Mouse (Mus musculus): ENCODE results near the gene Lin28a. TPM values are rescaled to one million over a fixed set of nuclear protein-coding genes. Genes with fewer than 3 reads are reported as not detected.
A peak's percentile ranks its signal among the peaks of the same experiment; 100 is the strongest.

The Lin28a gene
- 3.2 and 3.4 TPM in 2 replicates for polyA plus RNA-seq (2014; fragmentation: Nextera tagmentation; extraction: Ambion mirVana)

DNA sequence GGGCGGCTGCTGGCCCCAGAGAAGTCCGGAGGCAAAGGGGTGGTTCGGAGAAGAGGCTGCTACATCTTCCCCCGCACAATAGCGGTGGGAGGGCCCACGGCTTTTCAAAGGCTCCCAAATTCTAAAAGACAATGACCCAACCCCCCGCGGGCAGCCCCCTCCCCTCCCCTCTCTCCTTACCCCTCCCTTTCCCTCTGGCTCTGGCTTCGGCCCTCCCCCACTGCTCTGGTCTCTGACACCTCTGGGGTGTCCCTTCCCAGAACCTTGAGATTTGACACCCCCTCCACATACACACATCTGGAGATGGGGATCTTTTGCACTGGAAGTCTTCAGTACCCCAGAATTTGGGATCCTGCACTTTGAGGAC lies at the start of gene Lin28a:
Lin28a (minus strand) TSS at position 63 of the 367 bp plus-strand sequence.
- ATAC-seq (ENCODE audit: insufficient read depth, low FRiP score, low TSS enrichment) (no peak), DNase-seq (ENCODE audit: low spot score) (no peak)
- H3K4me1 ChIP-seq (ENCODE audit: control insufficient read depth, insufficient read depth, low read length), result peaks cover 36% of the 10 kb centered on the region
- WGBS, result 0% methylated on average over 9 of the region's 9 CpGs
- peak within 1 kb of the TSS; percentile 39 for H3K9ac ChIP-seq (ENCODE audit: low read length)
- H3K36me3 ChIP-seq (ENCODE audit: control insufficient read depth, insufficient read depth, low read length), result no peaks in the 10 kb centered on the region
- H3K9me3 ChIP-seq (ENCODE audit: control insufficient read depth, low read length), result no peaks in the 10 kb centered on the region
- peak within 1 kb of the TSS; percentile 70 for H3K4me2 ChIP-seq (ENCODE audit: low read depth)
- peak within 1 kb of the TSS; percentile 43 for H3K4me3 ChIP-seq (ENCODE audit: low read depth, low read length)
- H3K27me3 ChIP-seq (ENCODE audit: control insufficient read depth, insufficient read depth, low read length), result no peaks in the 10 kb centered on the region
- peak within 1 kb of the TSS; percentile 85 for H3K27ac ChIP-seq (ENCODE audit: low read depth, low read length)

DNA sequence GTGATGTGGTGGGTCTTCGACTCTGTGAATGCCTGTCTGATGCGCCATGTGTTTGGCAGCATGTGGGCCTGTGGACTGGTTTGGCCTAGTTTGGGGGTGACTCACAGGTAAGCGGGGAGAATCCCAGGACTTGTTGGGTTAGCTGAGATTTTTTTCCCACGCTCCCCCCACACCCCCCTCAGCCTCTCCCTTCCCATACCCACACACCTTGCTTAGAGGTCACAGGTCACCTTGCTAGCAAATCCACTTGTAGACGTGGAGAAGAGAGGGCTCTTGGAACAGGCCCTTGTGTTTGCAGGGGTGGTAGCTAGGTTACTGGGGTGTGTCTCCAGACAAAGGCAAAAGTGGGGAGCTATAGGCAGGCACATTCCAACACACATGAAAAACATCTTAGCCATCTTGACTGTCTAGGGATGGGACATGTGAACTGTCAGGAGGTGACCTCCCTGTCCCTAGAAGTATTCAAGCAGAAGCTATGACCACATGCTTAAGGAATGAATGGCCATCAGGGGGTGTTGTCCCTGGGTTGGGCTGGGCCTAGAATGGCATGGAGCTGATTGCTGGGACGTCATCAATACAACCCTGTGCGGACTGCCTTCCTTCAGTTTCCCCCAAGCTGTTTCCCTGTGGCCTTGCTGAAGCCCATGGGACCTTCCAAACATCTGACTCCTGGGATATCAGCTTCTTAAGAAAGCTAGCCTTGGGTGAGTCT lies 49.3 kb upstream of the Lin28a start:
- 83% methylated on average over 7 of the region's 7 CpGs for WGBS
- ATAC-seq (ENCODE audit: insufficient read depth, low FRiP score, low TSS enrichment), result no peak

DNA sequence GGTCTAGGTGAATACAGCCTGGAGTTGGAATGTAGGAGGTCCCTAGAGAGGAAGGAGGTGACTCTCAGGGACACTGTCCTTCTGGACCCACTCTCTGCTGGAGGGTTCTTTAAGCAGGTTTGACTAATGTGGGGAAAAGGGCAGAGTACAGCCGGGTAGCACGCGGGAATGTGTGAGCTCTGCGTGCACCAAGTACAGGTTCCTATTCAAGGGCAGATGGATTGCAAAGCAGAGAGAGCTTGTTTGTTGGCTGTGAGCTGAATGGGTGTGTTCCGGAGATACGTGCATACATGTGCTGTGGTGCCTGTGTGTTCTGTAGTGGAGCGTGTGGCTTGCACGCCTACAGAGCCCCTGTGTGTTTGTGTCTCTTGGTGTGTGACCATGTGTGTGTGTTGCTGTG lies 48.7 kb upstream of the Lin28a start:
- DNase-seq (ENCODE audit: low spot score) (no peak), ATAC-seq (ENCODE audit: insufficient read depth, low FRiP score, low TSS enrichment) (no peak)
- 92% methylated on average over 8 of the region's 8 CpGs for WGBS
- H3K27ac ChIP-seq (ENCODE audit: low read depth, low read length), result no peak overlapping the region
- H3K4me2 ChIP-seq (ENCODE audit: low read depth), result no peak overlapping the region
- H3K4me3 ChIP-seq (ENCODE audit: low read depth, low read length), result no peak overlapping the region
- H3K27me3 ChIP-seq (ENCODE audit: control insufficient read depth, insufficient read depth, low read length), result 0 out of 2 replicates have a peak, but pooled peaks cover 6% of the 10 kb centered on the region
- H3K4me1 ChIP-seq (ENCODE audit: control insufficient read depth, insufficient read depth, low read length), result no peaks in the 10 kb centered on the region
- H3K9ac ChIP-seq (ENCODE audit: low read length), result no peak overlapping the region
- H3K36me3 ChIP-seq (ENCODE audit: control insufficient read depth, insufficient read depth, low read length), result no peaks in the 10 kb centered on the region
- no peaks in the 10 kb centered on the region for H3K9me3 ChIP-seq (ENCODE audit: control insufficient read depth, low read length)

More for the DNA sequence above, 49.3 kb upstream of the Lin28a start:
- no peak overlapping the region for H3K9ac ChIP-seq (ENCODE audit: low read length)
- no peak overlapping the region for H3K4me2 ChIP-seq (ENCODE audit: low read depth)
- H3K27ac ChIP-seq (ENCODE audit: low read depth, low read length), result no peak overlapping the region
- H3K9me3 ChIP-seq (ENCODE audit: control insufficient read depth, low read length), result no peaks in the 10 kb centered on the region
- 0 out of 2 replicates have a peak, but pooled peaks cover 6% of the 10 kb centered on the region for H3K27me3 ChIP-seq (ENCODE audit: control insufficient read depth, insufficient read depth, low read length)
- no peaks in the 10 kb centered on the region for H3K36me3 ChIP-seq (ENCODE audit: control insufficient read depth, insufficient read depth, low read length)
- H3K4me3 ChIP-seq (ENCODE audit: low read depth, low read length), result no peak overlapping the region
- no peak for DNase-seq (ENCODE audit: low spot score)
- H3K4me1 ChIP-seq (ENCODE audit: control insufficient read depth, insufficient read depth, low read length), result no peaks in the 10 kb centered on the region

DNA sequence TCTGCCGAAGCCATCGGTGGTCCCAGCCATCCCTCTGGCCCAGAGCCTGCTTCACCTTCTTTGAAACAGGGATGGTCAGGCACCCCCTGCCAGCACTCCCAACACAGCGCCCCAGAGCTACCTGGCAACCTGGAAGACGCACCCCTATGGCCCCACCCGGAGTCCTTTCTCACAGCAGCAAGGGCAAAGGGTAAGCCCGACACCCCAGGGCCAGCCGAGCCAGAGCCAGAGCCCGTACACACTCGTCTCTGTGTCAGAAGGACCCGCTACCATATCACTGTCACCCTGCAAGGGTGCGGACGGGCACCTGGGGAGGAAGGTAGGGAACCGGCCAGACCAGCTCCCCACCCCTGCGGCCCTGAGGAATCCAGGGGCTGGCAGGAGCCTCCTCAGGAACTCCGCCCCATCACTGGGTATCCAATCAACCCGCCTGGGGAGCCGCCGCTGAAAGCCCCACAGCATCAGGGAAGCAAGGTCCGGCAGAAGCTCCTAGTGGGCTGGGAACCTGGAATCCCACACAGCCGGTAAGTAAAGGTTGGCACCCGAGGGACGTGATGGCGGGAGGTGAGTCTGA lies 46.9 kb upstream of the Lin28a start:
- no peaks in the 10 kb centered on the region for H3K4me1 ChIP-seq (ENCODE audit: control insufficient read depth, insufficient read depth, low read length)
- DNase-seq (ENCODE audit: low spot score) (no peak), ATAC-seq (ENCODE audit: insufficient read depth, low FRiP score, low TSS enrichment) (no peak)
- H3K27me3 ChIP-seq (ENCODE audit: control insufficient read depth, insufficient read depth, low read length), result 0 out of 2 replicates have a peak, but pooled peaks cover 6% of the 10 kb centered on the region
- no peak overlapping the region for H3K4me2 ChIP-seq (ENCODE audit: low read depth)
- no peak overlapping the region for H3K4me3 ChIP-seq (ENCODE audit: low read depth, low read length)
- WGBS, result 28% methylated on average over 23 of the region's 23 CpGs
- no peak overlapping the region for H3K27ac ChIP-seq (ENCODE audit: low read depth, low read length)
- H3K36me3 ChIP-seq (ENCODE audit: control insufficient read depth, insufficient read depth, low read length), result no peaks in the 10 kb centered on the region
- no peak overlapping the region for H3K9ac ChIP-seq (ENCODE audit: low read length)
- H3K9me3 ChIP-seq (ENCODE audit: control insufficient read depth, low read length), result no peaks in the 10 kb centered on the region

DNA sequence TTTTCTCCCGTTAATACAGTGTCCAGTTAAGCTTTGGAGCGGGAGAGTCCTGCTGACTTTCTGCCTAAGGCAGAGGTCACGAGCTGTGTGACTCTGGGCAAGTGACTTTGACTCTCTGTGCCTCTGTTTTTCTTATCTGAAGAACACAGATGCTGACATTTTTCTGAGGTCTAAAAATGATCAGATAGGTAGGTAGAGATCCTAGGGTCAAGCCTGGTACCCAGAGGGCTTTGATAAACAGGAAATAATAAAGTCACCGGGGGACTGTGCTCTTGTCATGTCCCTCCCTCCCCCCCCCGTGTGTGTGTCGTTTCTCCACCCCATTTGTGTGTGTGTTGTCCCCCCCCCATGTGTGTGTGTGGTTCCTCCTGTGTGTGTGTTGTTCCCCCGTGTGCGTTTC lies 43.9 kb upstream of the Lin28a start:
- Histone ChIP-seq H3K9ac (ENCODE audit: low read length) (no peak overlapping the region), H3K27me3 (ENCODE audit: control insufficient read depth, insufficient read depth, low read length) (0 out of 2 replicates have a peak, but pooled peaks cover 6% of the 10 kb centered on the region), H3K27ac (ENCODE audit: low read depth, low read length) (no peak overlapping the region), H3K36me3 (ENCODE audit: control insufficient read depth, insufficient read depth, low read length) (no peaks in the 10 kb centered on the region), H3K4me3 (ENCODE audit: low read depth, low read length) (no peak overlapping the region), H3K9me3 (ENCODE audit: control insufficient read depth, low read length) (no peaks in the 10 kb centered on the region), H3K4me1 (ENCODE audit: control insufficient read depth, insufficient read depth, low read length) (no peaks in the 10 kb centered on the region), H3K4me2 (ENCODE audit: low read depth) (no peak overlapping the region)
- ATAC-seq (ENCODE audit: insufficient read depth, low FRiP score, low TSS enrichment) (no peak), DNase-seq (ENCODE audit: low spot score) (no peak)
- 66% methylated on average over 8 of the region's 8 CpGs for WGBS

DNA sequence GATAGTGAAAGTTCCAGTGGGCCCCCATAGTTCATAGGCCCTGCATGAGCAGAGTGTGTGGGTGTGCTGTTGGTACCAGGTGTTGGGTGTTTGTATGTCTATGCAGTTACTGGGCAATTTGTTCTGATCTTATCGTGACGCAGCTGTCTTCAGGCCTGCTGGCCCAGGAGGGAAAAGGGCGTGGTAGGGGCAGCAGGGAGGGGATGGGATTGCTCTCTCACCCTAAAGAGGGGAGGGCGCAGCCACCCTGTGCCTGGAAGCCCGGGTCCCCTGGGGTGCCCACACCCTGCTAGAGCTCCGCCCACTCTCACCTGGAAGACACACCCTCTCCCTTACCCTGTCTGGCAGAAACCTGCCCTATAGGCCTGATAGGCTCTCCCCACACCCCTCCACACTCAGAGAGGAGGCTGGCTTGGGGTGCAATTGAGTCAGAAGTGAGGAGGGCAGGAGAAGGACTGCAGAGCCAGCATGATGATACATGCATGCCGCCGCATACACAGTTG lies 43.4 kb upstream of the Lin28a start:
- Histone ChIP-seq H3K27me3 (ENCODE audit: control insufficient read depth, insufficient read depth, low read length) (0 out of 2 replicates have a peak, but pooled peaks cover 6% of the 10 kb centered on the region), H3K9ac (ENCODE audit: low read length) (no peak overlapping the region), H3K27ac (ENCODE audit: low read depth, low read length) (no peak overlapping the region), H3K4me2 (ENCODE audit: low read depth) (no peak overlapping the region), H3K9me3 (ENCODE audit: control insufficient read depth, low read length) (no peaks in the 10 kb centered on the region), H3K36me3 (ENCODE audit: control insufficient read depth, insufficient read depth, low read length) (no peaks in the 10 kb centered on the region), H3K4me1 (ENCODE audit: control insufficient read depth, insufficient read depth, low read length) (no peaks in the 10 kb centered on the region), H3K4me3 (ENCODE audit: low read depth, low read length) (no peak overlapping the region)
- DNase-seq (ENCODE audit: low spot score) (no peak), ATAC-seq (ENCODE audit: insufficient read depth, low FRiP score, low TSS enrichment) (no peak)
- WGBS, result 46% methylated on average over 7 of the region's 8 CpGs

DNA sequence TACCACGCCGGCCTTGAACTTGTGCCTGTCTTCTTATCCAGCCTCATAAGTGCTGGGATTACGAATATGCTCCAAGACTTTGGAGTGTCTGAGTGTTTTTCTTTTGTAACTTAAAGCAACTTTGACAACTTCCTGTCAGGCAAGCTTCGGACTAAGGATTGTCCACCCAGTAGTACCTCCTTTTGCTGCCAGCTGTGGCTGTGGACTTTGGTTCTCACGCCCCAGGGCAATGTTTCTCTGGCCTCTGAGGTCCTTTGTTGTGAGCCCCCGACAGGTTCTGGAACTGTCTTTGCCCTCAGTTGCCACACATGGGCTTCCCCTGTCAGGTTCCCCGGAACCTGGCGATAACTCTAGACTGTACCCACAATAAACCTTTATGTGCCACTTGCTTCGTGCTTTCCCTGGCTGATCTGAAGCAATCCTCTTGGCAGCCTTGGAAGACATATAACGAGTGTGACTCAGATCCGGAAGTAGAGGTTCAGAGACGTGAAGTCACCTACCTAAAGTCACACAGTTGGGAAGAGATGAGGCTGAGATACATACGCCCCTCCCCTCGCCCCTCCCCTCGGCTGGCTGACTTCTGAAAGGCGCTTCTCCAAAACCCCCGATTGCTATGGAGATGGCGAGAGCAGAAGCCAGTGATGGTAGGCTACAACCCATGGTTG lies 42.7 kb upstream of the Lin28a start:
- Histone ChIP-seq H3K9me3 (ENCODE audit: control insufficient read depth, low read length) (no peaks in the 10 kb centered on the region), H3K27ac (ENCODE audit: low read depth, low read length) (no peak overlapping the region), H3K27me3 (ENCODE audit: control insufficient read depth, insufficient read depth, low read length) (0 out of 2 replicates have a peak, but pooled peaks cover 6% of the 10 kb centered on the region), H3K4me2 (ENCODE audit: low read depth) (no peak overlapping the region), H3K9ac (ENCODE audit: low read length) (no peak overlapping the region), H3K4me3 (ENCODE audit: low read depth, low read length) (no peak overlapping the region), H3K36me3 (ENCODE audit: control insufficient read depth, insufficient read depth, low read length) (no peaks in the 10 kb centered on the region), H3K4me1 (ENCODE audit: control insufficient read depth, insufficient read depth, low read length) (no peaks in the 10 kb centered on the region)
- DNase-seq (ENCODE audit: low spot score), result no peak
- WGBS, result 56% methylated on average over 18 of the region's 18 CpGs
- no peak for ATAC-seq (ENCODE audit: insufficient read depth, low FRiP score, low TSS enrichment)

DNA sequence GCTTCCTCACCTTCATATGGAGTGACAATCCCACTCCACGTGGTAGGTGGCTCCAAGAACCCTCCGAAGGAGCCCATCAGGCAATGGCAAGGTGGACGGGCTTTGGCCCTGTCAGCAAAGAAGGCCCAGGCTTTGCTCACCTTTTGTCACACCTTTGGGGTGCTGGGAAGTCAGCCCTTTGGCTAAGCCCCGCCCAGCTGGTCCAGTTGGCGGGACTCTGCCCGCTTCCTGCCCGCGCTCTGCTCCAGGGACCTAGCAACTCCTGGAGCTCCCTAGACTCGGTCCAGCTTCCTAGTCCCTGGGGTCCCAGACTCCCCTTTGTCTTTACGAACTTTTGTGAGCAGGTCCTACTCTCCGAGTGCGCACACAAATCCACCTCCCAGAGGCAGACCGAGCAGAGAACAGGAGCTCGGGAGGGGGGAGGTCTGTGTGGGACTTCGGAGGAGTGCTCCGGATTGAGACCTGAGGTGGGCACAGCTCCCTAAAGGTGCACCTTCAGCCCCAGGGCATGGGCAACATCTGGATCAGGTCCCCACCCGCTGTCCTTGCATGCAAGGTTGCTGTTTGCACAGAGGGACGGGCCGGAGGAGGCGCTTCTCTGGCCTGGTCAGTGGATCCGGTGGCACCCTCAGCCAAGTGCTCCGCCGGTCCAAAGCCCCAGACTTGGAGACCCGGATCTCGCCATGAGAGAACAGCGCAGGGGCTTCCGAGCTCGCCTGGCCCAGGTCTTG lies 41.7 kb upstream of the Lin28a start, which contains the start of gene Crybg2:
Crybg2 (plus strand) TSS at position 681 of the 731 bp plus-strand sequence.
- Histone ChIP-seq H3K4me2 (ENCODE audit: low read depth) (no peak within 1 kb of the TSS), H3K9ac (ENCODE audit: low read length) (no peak within 1 kb of the TSS), H3K4me1 (ENCODE audit: control insufficient read depth, insufficient read depth, low read length) (no peaks in the 10 kb centered on the region), H3K9me3 (ENCODE audit: control insufficient read depth, low read length) (no peaks in the 10 kb centered on the region), H3K27me3 (ENCODE audit: control insufficient read depth, insufficient read depth, low read length) (0 out of 2 replicates have a peak, but pooled peaks cover 2% of the 10 kb centered on the region), H3K36me3 (ENCODE audit: control insufficient read depth, insufficient read depth, low read length) (no peaks in the 10 kb centered on the region), H3K27ac (ENCODE audit: low read depth, low read length) (no peak within 1 kb of the TSS), H3K4me3 (ENCODE audit: low read depth, low read length) (no peak within 1 kb of the TSS)
- ATAC-seq (ENCODE audit: insufficient read depth, low FRiP score, low TSS enrichment) (no peak), DNase-seq (ENCODE audit: low spot score) (no peak)
- WGBS, result 39% methylated on average over 28 of the region's 28 CpGs
